Mouse (Mus musculus): ENCODE measurements at regions not wholly inside any gene's neighbourhood (a gene's known extent, or its start where the extent isn't known, plus 50 kb on each side); places are given as distances from the start of the nearest gene placed in this dataset.

DNA sequence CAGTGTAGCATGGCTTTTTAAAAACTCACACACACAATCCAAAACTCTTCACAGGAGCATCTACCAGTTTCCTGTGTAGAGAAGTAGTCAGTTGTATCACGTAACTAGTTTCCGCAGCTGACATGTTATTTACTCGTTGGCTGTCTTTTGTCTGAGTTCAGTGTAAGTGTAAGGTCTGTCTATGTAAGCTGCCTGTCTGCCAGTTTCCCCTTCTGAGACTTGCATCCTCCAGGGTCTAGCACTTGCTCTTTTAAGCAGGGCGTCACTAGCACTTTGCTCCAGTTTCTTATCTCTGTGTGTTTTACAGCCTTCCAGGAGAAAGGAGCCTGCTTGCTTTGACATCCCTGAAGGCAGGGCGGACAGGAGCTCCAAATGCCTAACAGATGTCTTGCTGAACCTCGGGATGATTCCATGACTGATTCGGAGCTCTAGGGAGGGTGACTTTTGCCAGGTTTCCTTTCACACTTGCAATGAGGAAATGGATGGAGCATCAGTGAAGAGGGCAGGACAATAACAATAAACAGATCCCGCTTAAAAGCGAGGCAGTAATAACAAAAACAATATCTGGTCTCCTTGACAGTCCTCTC, 131.2 kb upstream of the Osr1 start:
- DNase-seq (ENCODE audit: low read depth), result no peak

DNA sequence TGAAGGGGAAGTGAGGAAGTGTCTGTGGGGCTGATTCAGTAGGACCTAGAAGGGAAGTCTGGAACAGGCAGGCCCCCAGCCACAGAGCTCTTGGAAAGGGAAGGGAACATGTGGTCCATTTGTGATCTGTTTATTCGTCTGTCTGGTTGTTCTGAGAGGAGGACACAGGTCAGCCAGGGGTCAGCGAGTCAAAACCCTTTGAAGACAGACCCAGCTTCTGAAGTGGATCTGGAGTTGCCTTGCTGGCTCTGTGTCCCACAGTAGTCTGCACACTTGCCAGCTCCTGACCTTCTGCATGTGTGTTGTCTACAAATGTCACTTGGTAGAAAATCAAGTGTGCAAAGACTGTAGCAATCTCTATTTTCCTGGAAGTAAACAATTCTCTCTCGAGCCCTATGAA, 119.3 kb upstream of the Osr1 start:
- DNase-seq (ENCODE audit: low read depth), result no peak

DNA sequence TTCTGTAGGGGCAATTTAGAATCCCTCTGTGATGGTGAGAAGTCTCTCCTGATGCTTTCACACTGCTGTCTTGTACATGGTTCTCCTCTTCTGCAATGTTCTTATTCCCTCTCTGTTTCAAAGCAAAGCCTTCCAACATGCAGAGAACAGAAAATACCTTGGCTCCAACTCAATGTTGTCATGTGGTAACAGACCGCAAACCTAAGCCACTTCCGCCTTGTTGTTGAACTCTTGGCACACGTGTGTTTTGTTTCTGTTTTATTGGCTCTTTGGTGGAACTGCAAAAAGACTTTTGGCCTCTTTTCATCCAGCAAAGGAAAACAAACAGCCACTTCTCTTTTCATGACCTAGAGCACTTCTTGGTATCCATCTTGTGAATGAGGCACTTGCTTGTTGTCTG, 109.7 kb upstream of the Osr1 start:
- no peak for DNase-seq (ENCODE audit: low read depth)

DNA sequence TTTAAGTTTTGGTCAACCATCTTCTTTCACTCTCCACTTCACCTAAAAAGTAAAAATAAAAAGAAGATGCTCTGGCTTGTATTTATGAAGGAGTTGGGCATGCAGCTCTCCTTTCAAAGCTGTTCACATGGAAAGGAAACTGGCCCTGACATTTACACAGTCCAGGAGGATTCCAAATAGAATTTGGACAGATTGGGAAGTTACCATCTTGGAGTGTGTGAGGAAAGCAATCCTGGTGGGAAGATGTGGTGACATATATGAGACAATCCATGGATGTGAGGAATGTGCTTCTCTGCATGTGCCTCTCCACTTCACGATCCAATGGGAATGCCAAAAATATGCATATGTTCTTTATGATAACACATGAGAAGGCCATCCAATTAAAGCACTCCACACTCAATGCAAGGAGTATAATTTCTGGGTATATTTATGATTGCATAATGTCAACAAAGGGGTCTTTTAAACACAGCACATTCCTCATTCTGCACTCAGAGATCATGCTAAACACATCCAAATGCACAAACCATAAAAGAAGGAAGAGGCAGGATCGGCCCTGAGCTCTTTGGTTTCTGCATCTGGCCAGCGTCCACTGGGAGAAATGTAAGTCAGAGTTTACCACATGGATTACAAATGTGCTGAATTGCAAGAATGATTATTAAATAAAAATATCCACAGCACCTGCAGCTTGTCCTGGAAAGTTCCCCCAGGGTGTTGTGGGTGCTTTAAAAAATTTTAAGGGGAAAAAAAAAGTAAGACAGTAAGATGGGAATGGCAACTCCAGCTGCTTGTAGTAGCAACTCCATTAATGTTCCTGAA, 100.1 kb upstream of the Osr1 start:
- no peak for DNase-seq (ENCODE audit: low read depth)

DNA sequence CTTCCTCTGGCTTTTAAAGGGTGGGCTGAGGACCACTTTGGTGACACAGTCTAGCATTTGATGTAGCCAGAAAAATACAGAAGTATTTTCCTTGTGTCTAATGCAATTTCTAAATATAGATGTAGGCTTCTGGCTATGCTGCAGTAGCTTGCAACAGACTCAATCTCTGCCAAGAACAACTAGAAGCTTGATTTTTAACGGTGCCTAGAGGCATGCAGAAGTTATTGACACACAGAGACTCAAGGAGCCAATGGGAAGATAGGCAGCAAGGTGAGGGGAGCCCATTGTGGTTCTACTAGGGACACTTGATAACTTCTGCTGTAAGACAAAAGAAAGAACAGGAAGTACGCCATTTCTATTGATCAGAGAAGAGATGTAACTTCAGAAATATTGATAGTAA, 94.1 kb upstream of the Osr1 start:
- no peak for DNase-seq (ENCODE audit: low read depth)

DNA sequence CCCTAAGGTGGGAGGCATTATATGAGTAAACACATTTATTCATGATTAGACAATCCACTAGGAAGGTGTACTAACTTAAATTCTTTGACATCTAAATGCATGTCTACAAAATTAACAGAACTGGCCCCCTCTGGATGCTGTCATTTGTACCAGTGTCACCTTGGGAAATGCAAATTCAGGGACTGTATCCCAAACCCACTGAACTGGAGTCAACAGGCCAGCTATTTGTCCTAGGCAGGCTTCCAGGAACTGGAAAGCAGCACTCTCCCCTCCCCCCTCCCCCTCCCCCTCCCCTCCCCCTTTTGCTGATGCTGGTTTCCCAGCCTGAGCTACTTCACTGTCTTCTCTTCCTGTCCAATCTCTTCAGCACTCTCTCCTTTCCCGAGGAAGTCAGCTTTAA, 91.7 kb upstream of the Osr1 start:
- no peak for DNase-seq (ENCODE audit: low read depth)

DNA sequence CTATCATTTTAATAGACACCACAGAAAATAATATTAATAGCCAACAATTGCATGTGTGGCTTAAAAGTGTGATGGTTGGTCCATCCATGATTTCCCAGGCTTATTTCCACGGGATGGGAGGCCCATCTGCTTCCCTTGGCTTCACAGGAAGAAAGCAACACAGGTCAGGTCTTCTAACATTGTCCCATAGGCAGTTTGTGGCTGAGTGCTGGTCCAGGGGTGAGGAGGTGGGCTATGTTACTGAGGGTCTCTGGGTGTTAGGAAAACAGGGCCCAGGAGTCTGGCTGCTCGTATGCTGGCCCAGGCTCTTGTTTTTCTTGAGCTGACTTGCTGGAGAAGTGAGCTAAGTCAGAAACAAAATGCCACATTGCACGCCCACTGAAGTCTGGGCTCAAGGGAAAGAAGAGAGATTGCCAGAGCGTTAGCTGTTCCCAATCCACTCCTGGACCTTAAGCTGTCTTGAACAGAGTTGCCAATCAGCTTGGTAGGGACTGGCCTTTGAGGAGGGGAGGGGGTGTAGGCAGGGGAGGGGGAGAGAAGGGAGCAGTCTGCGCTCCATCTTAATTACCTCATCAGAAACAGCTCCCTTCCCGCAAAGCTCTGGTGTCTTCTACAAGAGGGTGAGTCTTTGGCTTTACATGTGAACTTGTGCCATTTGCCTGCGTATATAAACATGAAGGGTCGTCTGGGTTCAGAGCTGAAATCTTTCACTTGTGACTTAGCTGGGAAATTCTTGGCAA, 82.1 kb upstream of the Osr1 start:
- DNase-seq (ENCODE audit: low read depth), result no peak

DNA sequence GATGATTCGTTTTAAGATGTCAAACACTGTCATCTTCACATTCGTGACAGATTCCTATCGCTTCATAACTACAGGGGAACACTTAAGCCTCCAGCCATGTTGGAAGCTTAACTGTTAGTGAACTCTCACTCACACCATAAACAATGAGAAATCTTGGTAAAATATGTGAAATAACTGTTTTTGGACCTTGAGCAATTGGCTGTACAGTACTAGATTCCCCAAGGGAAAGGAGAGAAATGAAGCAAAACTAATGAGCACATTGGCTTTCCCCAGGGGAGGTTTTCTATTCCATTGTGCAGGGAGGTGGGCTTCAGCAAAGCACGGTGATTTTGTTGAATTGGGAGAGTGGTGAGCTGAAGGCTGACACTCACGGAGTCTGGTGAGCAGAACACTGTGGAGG, 56.0 kb upstream of the Osr1 start:
- DNase-seq (ENCODE audit: low read depth), result no peak

DNA sequence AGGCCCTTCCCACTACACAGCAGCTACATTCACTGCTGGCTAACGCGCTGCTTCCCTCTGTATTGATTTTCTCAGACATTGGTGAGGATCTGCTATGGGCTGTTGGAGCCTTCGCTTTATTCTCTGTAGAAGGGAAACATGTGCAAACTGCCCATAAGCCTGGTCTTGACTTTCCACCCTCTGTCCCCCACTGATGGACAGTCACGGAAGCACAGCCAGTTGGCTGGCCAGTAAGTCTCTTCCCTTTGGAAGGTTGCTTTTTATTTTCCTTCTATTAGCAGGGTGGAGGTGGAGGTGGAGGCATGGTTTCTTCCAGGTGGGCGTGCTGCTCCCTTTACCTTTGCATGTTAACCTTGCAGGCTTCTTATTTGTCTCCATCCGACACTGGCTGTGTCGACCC, 51.1 kb upstream of the Osr1 start:
- no peak for DNase-seq (ENCODE audit: low read depth)

DNA sequence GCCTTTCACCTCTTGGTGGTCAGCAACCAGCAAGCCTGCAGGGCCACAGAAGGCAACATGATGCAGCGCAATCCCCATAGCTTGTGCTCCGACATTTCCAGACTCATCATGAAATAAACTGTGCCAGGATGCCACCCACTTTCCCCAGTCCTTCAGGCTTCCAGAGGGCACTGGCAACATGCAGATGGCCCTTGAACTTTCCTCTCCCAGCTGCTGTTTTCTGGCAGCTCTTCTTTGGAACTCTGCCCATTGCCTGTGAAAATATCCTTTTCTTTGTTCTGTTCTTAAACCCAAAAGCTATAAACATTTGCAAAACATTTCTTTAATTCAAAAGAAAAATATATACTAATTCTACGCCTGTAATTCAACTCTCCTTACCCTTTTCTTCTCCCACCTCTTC, 50.6 kb upstream of the Osr1 start:
- DNase-seq (ENCODE audit: low read depth), result no peak

Data from c-Kit-positive CD71-negative TER-119-negative erythroid progenitor cells, embryonic 14.5 days (primary cell).